Mouse (Mus musculus) heart, adult 2 months (tissue): ENCODE results near the gene Pde9a.

ENCODE experiments used
- CTCF ChIP-seq: fragments of 200-600 bp; IDR thresholded peaks from 2 replicates; pipeline ENCODE4 v1.8.1; 2022; ENCODE audit warnings: antibody characterized with exemption, mild to moderate bottlenecking, moderate library complexity
- POLR2A ChIP-seq: fragments of 200-500 bp; IDR thresholded peaks from 2 replicates; pipeline ENCODE4 v1.6.1; 2011; ENCODE audit warnings: mild to moderate bottlenecking, low read depth, low read length, control low read depth; ENCODE audit not compliant: insufficient read depth

DNA sequence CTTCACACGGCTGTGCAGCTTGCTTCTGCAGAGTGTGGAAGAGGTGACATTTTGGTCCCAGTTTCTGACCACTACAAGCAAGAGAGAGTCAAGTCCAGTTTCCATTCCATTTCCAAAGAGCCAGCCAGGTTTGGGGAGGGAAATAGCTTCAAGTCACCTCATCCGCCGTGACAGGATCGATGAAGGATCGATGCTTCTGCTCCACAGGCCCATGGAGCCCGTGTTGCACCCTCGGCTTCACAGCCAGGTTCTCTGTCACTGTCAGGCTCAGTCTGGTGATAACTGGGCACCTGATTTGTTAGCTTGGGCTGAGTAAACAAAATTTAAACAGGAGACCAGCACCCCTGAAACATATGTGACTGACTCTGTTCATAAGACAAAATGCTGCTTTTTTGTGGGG, 58.2 kb downstream of the Pde9a start:
- TF ChIP-seq CTCF (no peak), POLR2A (no peak)
